Mouse (Mus musculus) right cerebral cortex, postnatal 36 days (tissue): Measurements from ENCODE around the gene Pank3.
"Not testable (repeated sequence)": the region's sequence is repeated elsewhere in the genome, so short reads cannot be mapped to it uniquely, and the experiment has no call there.

ENCODE experiments used
- DNase-seq, 2 experiments: peaks; one replicate each; pipeline ENCODE4 v3.0.0; 2022; ENCODE audit warnings: low spot score in 2 of 2, mixed read lengths in 1 of 2

Gene Pank3

DNA sequence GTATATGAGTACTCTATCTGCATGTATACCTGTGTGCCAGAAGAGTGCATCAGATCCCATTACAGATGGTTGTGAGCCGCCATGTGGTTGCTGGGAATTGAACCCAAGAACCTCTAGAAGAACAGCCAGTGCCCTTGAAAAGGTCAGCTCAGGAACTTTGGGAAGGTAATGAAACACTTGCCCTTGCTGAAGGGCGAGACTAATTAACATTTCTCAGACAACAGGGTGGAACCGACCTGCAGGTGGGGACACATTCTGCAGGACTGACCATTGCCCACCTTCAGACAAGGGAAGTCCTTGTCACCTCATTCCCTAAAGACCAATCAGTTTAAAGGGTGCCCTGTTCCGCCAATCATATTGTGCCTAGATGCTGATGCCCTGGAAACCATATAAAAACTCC lies 71.5 kb downstream of the Pank3 start:
- not testable (repeated sequence) for DNase-seq
